Mouse (Mus musculus) heart, postnatal 0 days (tissue): ENCODE measurements around the gene Ccsap.

ENCODE experiments used
- CTCF ChIP-seq: IDR thresholded peaks from 2 replicates; pipeline ENCODE4 v1.5.1; 2016; ENCODE audit warnings: antibody characterized with exemption, control low read depth, low read depth
- EP300 ChIP-seq: IDR thresholded peaks from 2 replicates; pipeline ENCODE4 v1.6.1; 2016; ENCODE audit warnings: antibody characterized with exemption, low read depth

- TF ChIP-seq CTCF, result no peak
- TF ChIP-seq EP300, result no peak
These were observed 2.6 kb downstream of the Ccsap start for GRCm38 (mm10) chr8:123857361-123857760.
